Mouse (Mus musculus): ENCODE results near the gene Zfp775. TPM values are rescaled to one million over a fixed set of nuclear protein-coding genes. Genes with fewer than 3 reads are reported as not detected.

The Zfp775 gene
- polyA plus RNA-seq, 1 experiment from 2014 or later: 13.8 TPM

DNA sequence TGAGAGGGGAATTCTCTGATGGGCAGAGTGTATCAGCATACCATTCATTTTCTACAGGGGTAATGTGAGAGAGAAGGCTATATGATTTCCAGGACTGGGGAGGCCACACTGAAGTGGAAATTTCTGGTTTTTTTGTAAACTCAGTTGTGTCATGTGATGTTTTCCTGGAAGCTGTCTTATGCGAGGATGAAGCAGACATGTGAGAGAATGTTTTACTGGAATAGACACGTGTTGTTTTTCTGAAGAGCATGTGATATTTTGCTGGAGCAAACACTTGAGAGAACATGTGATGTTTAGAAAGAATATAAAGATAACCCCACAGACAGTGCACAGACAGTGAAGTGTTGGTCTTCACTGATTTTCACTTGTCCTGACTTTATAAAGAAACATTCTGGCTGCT is 36.7 kb downstream of the Zfp775 start:
- H3K9ac ChIP-seq: no peak overlapping the region
- H3K4me2 ChIP-seq (replicated peaks): no peak overlapping the region
- no peak overlapping the region for H3K4me3 ChIP-seq
- ATAC-seq (ENCODE audit: low FRiP score, low read depth): no peak
- H3K27ac ChIP-seq: no peak overlapping the region
- no peaks in the 10 kb centered on the region for H3K27me3 ChIP-seq (replicated peaks)
- H3K36me3 ChIP-seq: no peaks in the 10 kb centered on the region
- H3K4me1 ChIP-seq: no peaks in the 10 kb centered on the region
- no peaks in the 10 kb centered on the region for H3K9me3 ChIP-seq
- WGBS: 83% methylated on average over 2 of the region's 2 CpGs

DNA sequence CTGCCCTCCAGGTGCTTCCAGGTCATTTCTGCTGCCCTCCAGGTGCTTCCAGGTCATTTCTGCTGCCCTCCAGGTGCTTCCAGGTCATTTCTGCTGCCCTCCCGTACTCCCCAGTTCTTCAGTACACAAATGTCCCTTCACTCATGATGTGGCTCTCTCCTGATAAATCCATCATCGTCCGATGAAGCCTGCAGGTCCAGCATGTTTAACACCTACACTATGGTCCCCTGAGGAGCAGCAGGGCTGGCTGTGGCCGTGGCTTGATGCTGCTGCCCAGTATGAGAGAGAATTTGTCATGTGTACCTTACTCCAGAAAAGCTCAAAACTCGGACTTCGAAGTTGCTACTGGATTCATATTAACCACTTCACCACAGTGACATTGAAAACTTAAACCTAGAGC is 39.5 kb downstream of the Zfp775 start:
- Histone ChIP-seq H3K9me3 (no peaks in the 10 kb centered on the region), H3K4me2 (replicated peaks) (no peak overlapping the region), H3K4me1 (no peaks in the 10 kb centered on the region), H3K27ac (no peak overlapping the region), H3K9ac (no peak overlapping the region), H3K27me3 (replicated peaks) (no peaks in the 10 kb centered on the region), H3K4me3 (no peak overlapping the region), H3K36me3 (no peaks in the 10 kb centered on the region)
- ATAC-seq (ENCODE audit: low FRiP score, low read depth): no peak
- WGBS: 78% methylated on average over 6 of the region's 6 CpGs

DNA sequence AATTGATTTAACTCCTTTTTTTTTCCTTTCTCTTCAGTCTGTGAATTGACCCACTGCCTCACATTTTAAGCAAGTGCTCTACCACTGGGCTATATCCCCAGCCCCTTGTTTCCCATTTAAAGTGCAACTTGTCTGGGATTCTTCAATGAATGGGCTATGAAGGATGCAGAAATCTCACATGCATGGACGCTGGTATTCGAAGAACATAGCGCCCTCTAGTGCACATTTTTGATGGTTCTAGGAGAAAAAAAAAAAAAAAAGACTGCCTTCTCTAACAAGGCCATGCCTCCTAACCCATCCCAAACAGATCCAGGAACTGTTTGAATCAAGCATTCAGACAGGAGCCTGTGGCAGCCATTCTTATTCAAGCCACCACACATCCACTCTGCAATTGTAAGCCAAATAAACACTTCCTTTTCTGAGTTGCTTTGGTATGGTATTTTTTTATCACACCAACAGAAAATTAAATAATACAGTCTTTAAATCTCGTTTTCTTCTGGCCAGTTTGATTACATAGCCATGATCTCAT is 41.0 kb downstream of the Zfp775 start:
- 21% methylated on average over 4 of the region's 4 CpGs for WGBS

DNA sequence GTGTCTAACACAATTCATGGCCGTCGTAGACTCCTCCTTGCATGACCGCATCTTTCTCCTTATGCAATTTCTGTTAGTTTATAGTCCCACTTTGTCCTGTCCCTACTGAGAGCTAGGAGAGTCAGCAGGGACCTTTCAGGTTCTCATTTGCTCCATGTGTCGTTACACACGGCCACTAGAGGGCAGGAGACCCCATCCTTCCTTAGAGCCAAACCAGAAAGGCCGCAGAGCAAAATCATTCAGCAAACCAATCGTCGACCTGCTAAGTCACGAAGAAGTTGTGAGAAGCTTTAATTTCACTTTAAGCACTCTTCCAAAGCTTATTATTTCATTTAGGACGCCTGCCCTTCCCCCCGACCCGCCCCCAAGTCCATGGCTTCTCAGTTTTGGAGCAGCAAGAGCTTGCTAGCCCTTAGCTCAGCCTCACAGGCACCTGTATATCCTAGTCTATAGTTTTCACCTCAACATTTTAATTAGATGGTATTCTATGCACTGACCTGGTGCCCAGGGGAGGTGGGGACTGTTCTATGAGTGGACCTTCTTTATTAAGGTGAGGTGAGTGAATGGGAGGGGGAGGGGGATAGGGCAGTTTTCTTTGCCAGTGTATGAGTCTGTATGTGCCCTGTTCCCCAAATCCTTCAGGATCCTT is 43.9 kb downstream of the Zfp775 start:
- 0 out of 2 replicates have a peak, but pooled peaks have one; percentile 33 for ATAC-seq (ENCODE audit: low FRiP score, low read depth)

More for the DNA sequence above, 41.0 kb downstream of the Zfp775 start:
- Histone ChIP-seq H3K9me3 (no peaks in the 10 kb centered on the region), H3K9ac (no peak overlapping the region), H3K4me3 (no peak overlapping the region), H3K36me3 (no peaks in the 10 kb centered on the region), H3K27ac (no peak overlapping the region), H3K4me1 (no peaks in the 10 kb centered on the region), H3K4me2 (replicated peaks) (no peak overlapping the region), H3K27me3 (replicated peaks) (no peaks in the 10 kb centered on the region)
- ATAC-seq (ENCODE audit: low FRiP score, low read depth): 0 out of 2 replicates have a peak, but pooled peaks have one; percentile 56

DNA sequence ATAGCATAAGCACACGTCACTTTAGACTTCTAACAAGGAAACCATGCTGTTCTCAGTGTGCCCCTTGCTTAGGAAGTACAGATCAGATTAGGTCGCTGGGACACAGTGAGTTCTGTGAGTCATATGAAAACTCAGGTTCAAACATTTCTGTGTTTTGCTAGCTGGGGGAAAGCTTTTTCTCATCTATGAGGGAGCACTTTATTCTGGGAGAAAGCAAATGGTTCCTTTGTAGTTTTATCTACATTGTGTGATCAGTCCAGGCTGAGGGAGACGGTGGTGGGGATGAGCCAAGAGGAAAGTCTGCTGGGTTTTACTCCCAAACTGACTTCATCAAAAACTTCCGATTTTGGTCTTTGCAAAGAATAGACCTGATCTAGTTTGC is 44.4 kb downstream of the Zfp775 start:
- Histone ChIP-seq H3K4me2 (replicated peaks) (no peak overlapping the region), H3K36me3 (no peaks in the 10 kb centered on the region)

More for the DNA sequence above, 43.9 kb downstream of the Zfp775 start:
- 18% methylated on average over 12 of the region's 12 CpGs for WGBS
- Histone ChIP-seq H3K4me2 (replicated peaks) (no peak overlapping the region), H3K27me3 (replicated peaks) (no peaks in the 10 kb centered on the region), H3K36me3 (no peaks in the 10 kb centered on the region), H3K4me3 (no peak overlapping the region), H3K9ac (no peak overlapping the region), H3K27ac (no peak overlapping the region), H3K9me3 (no peaks in the 10 kb centered on the region), H3K4me1 (no peaks in the 10 kb centered on the region)

DNA sequence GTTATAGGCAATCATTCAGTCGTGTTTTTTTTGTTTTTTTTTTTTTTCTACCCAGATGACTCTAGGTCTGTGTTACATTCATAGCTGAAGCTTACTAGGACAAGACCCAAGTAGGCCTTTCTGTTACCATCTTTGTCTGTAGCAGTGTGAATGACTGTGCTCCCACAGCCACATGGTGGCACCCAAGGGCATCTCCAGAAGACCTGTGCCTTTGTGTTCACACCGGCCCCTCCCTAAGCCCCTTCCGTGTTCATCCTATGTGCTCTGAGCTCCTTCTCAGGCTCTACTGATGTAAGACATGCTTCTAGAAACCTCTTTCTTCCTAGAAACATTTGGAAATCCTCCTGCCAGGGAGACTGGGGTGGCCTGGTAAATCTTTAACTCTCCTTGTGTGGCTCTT is 45.1 kb downstream of the Zfp775 start, which contains the start of gene Gimap8:
TSS of gene Gimap8 (plus strand) at position 240 of the 400 bp plus-strand sequence.
- Histone ChIP-seq H3K9me3 (no peaks in the 10 kb centered on the region), H3K4me2 (replicated peaks) (no peak within 1 kb of the TSS), H3K27ac (no peak within 1 kb of the TSS), H3K4me3 (no peak within 1 kb of the TSS), H3K4me1 (no peaks in the 10 kb centered on the region), H3K27me3 (replicated peaks) (no peaks in the 10 kb centered on the region), H3K36me3 (no peaks in the 10 kb centered on the region), H3K9ac (no peak within 1 kb of the TSS)
- 47% methylated on average over 3 of the region's 3 CpGs for WGBS
- ATAC-seq (ENCODE audit: low FRiP score, low read depth): no peak

More for the DNA sequence above, 44.4 kb downstream of the Zfp775 start:
- no peak overlapping the region for H3K27ac ChIP-seq
- ATAC-seq (ENCODE audit: low FRiP score, low read depth): no peak
- H3K4me1 ChIP-seq: no peaks in the 10 kb centered on the region
- H3K4me3 ChIP-seq: no peak overlapping the region
- H3K27me3 ChIP-seq (replicated peaks): no peaks in the 10 kb centered on the region
- H3K9me3 ChIP-seq: no peaks in the 10 kb centered on the region
- no peak overlapping the region for H3K9ac ChIP-seq
- WGBS: 82% methylated on average over 4 of the region's 4 CpGs

DNA sequence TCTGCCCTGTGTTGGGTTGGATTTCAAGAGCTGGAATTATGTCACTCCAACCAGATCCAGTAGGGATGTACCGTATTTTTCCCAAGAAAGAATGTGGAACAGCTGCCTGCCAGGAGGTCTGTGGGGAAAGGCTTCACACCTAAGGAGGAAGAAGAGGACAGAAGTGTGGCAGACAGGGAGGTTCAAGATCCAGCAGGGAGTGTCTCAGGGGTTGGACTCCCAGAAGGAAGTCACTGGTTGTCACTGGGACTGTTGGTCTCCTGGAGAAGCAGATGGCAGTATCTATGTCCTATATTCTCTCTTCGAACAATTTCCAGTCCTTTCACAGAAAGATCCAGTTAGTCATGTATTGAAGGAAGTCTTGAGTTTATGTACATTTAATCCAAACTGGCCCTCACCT is 45.7 kb downstream of the Zfp775 start:
- Histone ChIP-seq H3K27me3 (replicated peaks) (no peaks in the 10 kb centered on the region), H3K4me1 (no peaks in the 10 kb centered on the region), H3K27ac (no peak overlapping the region), H3K36me3 (no peaks in the 10 kb centered on the region), H3K9ac (no peak overlapping the region), H3K4me3 (no peak overlapping the region), H3K9me3 (no peaks in the 10 kb centered on the region), H3K4me2 (replicated peaks) (no peak overlapping the region)
- ATAC-seq (ENCODE audit: low FRiP score, low read depth): no peak
- WGBS: 92% methylated on average over 2 of the region's 2 CpGs

DNA sequence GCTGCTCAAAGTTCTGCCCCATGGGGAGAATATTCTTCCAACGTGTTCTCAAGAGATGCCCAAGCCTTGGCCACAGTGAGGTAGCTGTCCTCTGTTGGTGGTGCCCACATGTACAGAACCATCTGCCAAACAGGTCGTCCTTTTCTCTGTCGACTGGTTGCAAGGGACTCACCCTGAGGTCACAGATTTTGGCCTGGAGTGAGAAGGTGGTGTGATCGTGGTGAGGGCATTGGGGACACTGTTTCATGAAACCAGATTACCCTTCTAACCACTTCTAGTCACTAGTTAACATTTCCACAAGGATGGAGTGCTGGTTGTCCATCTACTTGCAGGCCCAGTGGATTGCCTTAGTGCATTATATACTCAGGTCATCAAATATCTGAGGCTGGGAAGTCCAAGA is 46.9 kb downstream of the Zfp775 start:
- Histone ChIP-seq H3K4me1 (no peaks in the 10 kb centered on the region), H3K4me2 (replicated peaks) (no peak overlapping the region), H3K9me3 (no peaks in the 10 kb centered on the region), H3K36me3 (no peaks in the 10 kb centered on the region), H3K27me3 (replicated peaks) (no peaks in the 10 kb centered on the region), H3K27ac (no peak overlapping the region), H3K4me3 (no peak overlapping the region), H3K9ac (no peak overlapping the region)
- 85% methylated on average over 4 of the region's 4 CpGs for WGBS
- no peak for ATAC-seq (ENCODE audit: low FRiP score, low read depth)

DNA sequence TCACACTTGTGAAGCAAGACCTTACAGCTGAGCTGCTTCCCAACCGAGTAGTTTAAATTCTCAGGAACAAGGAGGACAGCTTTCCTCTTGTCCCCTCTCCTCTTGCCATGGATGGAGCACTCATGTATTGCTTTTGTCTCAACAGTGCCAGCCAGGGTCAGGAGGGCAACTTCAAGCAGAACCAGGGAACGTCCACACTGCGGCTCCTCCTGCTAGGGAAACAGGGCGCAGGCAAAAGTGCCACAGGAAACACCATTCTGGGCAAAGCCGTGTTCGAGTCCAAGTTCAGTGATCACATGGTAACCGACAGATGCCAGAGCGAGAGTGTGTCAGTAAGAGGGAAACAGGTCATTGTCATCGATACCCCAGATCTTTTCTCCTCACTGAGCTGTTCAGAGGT is 48.2 kb downstream of the Zfp775 start:
- no peaks in the 10 kb centered on the region for H3K36me3 ChIP-seq
- no peak overlapping the region for H3K9ac ChIP-seq
- no peaks in the 10 kb centered on the region for H3K27me3 ChIP-seq (replicated peaks)
- H3K27ac ChIP-seq: no peak overlapping the region
- no peaks in the 10 kb centered on the region for H3K4me1 ChIP-seq
- H3K4me2 ChIP-seq (replicated peaks): no peak overlapping the region
- H3K4me3 ChIP-seq: no peak overlapping the region
- no peaks in the 10 kb centered on the region for H3K9me3 ChIP-seq
- no peak for ATAC-seq (ENCODE audit: low FRiP score, low read depth)
- WGBS: 90% methylated on average over 9 of the region's 9 CpGs

DNA sequence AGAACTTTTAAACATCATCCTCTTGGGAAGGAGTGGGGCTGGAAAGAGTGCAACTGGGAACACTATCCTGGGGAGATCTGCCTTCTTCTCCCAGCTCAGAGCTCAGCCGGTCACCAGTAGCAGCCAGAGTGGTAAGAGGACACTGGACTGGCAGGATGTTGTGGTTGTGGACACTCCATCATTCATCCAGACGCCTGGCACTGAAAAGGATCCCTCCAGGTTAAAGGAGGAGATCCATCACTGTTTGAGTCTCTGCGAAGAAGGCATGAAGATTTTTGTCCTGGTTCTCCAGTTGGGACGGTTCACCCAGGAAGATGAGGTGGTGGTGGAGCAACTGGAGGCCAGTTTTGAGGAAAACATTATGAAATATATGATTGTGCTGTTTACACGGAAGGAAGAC is 56.9 kb downstream of the Zfp775 start:
- Histone ChIP-seq H3K9ac (no peak overlapping the region), H3K27me3 (replicated peaks) (no peaks in the 10 kb centered on the region), H3K4me3 (no peak overlapping the region), H3K27ac (no peak overlapping the region), H3K4me1 (no peaks in the 10 kb centered on the region), H3K36me3 (no peaks in the 10 kb centered on the region), H3K4me2 (replicated peaks) (no peak overlapping the region), H3K9me3 (no peaks in the 10 kb centered on the region)
- no peak for ATAC-seq (ENCODE audit: low FRiP score, low read depth)
- 86% methylated on average over 5 of the region's 5 CpGs for WGBS

DNA sequence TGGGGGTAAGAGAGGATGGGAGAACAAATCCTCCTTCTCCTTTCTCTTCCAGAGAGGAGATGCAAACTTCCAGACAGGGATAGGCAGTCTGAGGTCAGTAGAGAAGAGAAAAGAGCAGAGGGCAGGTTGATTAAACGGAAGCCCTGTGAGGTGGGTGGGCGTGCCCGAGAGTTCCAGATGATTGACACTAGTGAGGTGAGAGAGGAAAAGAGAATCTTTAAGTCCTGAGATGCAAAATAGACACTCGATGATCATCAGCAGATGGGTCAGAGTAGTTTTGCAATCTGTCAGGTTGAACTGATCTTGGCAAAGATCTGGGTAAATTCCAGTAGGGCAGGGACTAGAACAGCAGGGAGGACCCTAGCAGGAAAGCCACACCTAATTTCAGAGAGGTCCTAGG is 62.9 kb downstream of the Zfp775 start:
- ATAC-seq (ENCODE audit: low FRiP score, low read depth): no peak
- Histone ChIP-seq H3K9ac (no peak overlapping the region), H3K27me3 (replicated peaks) (no peaks in the 10 kb centered on the region), H3K9me3 (no peaks in the 10 kb centered on the region), H3K36me3 (no peaks in the 10 kb centered on the region), H3K4me1 (no peaks in the 10 kb centered on the region), H3K4me3 (no peak overlapping the region), H3K27ac (no peak overlapping the region), H3K4me2 (replicated peaks) (no peak overlapping the region)
- 94% methylated on average over 4 of the region's 4 CpGs for WGBS

DNA sequence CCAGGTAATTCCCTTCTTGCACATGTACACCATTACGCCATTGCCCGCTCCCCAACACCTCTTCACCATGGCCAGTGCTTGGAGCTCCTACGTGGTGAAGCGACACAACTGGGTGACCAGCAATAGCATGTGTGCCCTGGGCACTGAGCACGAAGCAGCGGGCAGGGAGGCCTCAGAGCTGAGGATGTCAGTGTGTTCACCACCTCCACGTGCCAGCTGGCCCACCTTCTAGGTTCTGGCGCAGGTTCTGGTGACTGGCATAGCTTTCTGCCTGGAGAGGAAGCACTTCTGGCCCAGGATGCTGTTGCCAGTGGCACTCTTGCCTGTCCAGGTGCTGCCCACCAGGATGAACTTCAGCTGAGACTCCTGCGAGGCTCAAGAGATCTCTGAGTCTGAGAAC is 63.6 kb downstream of the Zfp775 start:
- H3K27me3 ChIP-seq (replicated peaks): no peaks in the 10 kb centered on the region
- no peak overlapping the region for H3K4me3 ChIP-seq
- no peak overlapping the region for H3K4me2 ChIP-seq (replicated peaks)
- H3K4me1 ChIP-seq: no peaks in the 10 kb centered on the region
- ATAC-seq (ENCODE audit: low FRiP score, low read depth): no peak
- H3K27ac ChIP-seq: no peak overlapping the region
- H3K9me3 ChIP-seq: no peaks in the 10 kb centered on the region
- H3K9ac ChIP-seq: no peak overlapping the region
- H3K36me3 ChIP-seq: no peaks in the 10 kb centered on the region
- 94% methylated on average over 9 of the region's 9 CpGs for WGBS

DNA sequence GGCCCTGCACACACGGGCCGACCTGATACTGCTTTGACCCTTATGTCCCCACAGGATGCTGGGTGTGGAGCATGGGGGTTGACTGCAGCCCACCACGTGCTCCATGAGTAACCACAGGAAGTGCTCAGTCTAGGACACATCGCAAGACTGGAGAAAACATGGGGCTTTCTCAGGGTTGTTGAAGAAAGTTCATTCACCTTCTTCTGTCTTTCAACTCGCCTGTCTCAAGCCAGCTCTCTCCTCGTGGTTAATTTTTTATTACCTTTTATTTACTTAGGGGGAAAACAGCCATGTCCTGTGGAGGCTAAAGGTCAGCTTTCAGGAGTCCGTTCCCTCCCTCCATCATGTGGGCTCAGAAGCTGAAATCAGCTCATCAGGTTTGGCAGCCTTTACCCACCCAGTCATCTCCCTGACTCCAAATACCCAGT is 64.3 kb downstream of the Zfp775 start:
- Histone ChIP-seq H3K36me3 (no peaks in the 10 kb centered on the region), H3K4me3 (no peak overlapping the region), H3K27ac (no peak overlapping the region), H3K4me1 (no peaks in the 10 kb centered on the region), H3K27me3 (replicated peaks) (no peaks in the 10 kb centered on the region), H3K9me3 (no peaks in the 10 kb centered on the region), H3K4me2 (replicated peaks) (no peak overlapping the region), H3K9ac (no peak overlapping the region)
- WGBS: 60% methylated on average over 7 of the region's 7 CpGs
- ATAC-seq (ENCODE audit: low FRiP score, low read depth): no peak
